Mouse (Mus musculus): Measurements from ENCODE around the gene Ndufb4. TPM values are rescaled to one million over a fixed set of nuclear protein-coding genes. Genes with fewer than 3 reads are reported as not detected.

The Ndufb4 gene
- total and polyA plus RNA-seq, 3 experiments, result 67.4 to 192 (median 138) TPM

Other genes with a start within 250 kb of the Ndufb4 start
- gene Gtf2e1, start 114.7 kb downstream of the Ndufb4 start, total RNA-seq (2021), result 10 to 100 TPM; 15.0 to 16.1 TPM
- gene Gtf2e1, start 114.7 kb downstream of the Ndufb4 start, polyA plus RNA-seq (2012; rRNA removed), result 1.9 and 3.5 TPM in 2 replicates
- gene Rabl3, start 114.6 kb downstream of the Ndufb4 start, total RNA-seq (2021), result 10 to 100 TPM in 1 of 2 experiments, 1 to 10 TPM in 1; 7.6 to 10.3 TPM
- gene Rabl3, start 114.6 kb downstream of the Ndufb4 start, polyA plus RNA-seq (2012; rRNA removed), result 0.27 and 0.55 TPM in 2 replicates
- 1 to 10 TPM in 1 of 2 experiments, under 1 TPM in 1; 0.28 to 1.6 TPM for gene Hgd, start 74.3 kb downstream of the Ndufb4 start, total RNA-seq (2021)
- not detected in 2 replicates for gene Hgd, start 74.3 kb downstream of the Ndufb4 start, polyA plus RNA-seq (2012; rRNA removed)
- gene Fstl1, start 122.4 kb upstream of the Ndufb4 start, total RNA-seq (2021), result 10 to 100 TPM; 39.3 to 56.7 TPM
- gene Fstl1, start 122.4 kb upstream of the Ndufb4 start, polyA plus RNA-seq (2012; rRNA removed), result 8.0 and 8.6 TPM in 2 replicates
- gene Gm36028, start 206.7 kb upstream of the Ndufb4 start, total RNA-seq (2021), result under 1 TPM in 1 of 2 experiments, not detected in 1; 0.69 TPM
- gene Gm36028, start 206.7 kb upstream of the Ndufb4 start, polyA plus RNA-seq (2012; rRNA removed), result 0.24 TPM in 1 of 2 replicates, not detected in the other
- 100 to 1,000 TPM; 134 to 204 TPM for gene Lrrc58, start 213.9 kb upstream of the Ndufb4 start, total RNA-seq (2021)
- gene Lrrc58, start 213.9 kb upstream of the Ndufb4 start, polyA plus RNA-seq (2012; rRNA removed), result 29.0 and 30.5 TPM in 2 replicates

Measured in adrenal gland, adult 2 months (tissue).